Mouse (Mus musculus) left cerebral cortex, postnatal 4 days (tissue): ENCODE measurements around the gene Blvrb. TPM values are rescaled to one million over a fixed set of nuclear protein-coding genes. Genes with fewer than 3 reads are reported as not detected.

Experiments
- DNase-seq: peaks from one replicate; pipeline ENCODE4 v3.0.0-alpha.2; 2022
- intact Hi-C: fragments of 180-260 bp; cut with DNase I; formaldehyde crosslinking; loops from one replicate; pipeline ENCODE4 v1.15.1; 2025
- total RNA-seq, 2 experiments: library from RNA; stranded (reverse); gene quantifications; 2 replicates each; pipeline ENCODE4 v1.2.3; 2021

Blvrb gene
- total RNA-seq: 10 to 100 TPM in 1 of 2 experiments, 1 to 10 TPM in 1; 9.7 to 12.2 TPM

GRCm38 (mm10) chr7:27447419-27448286 lies at the start of gene Blvrb, which contains the start of gene Sptbn4:
Gene Blvrb, plus strand, starts transcription at chr7:27447978.
Gene Sptbn4, minus strand, starts transcription at chr7:27447686.
- peak; percentile 99 for DNase-seq
- intact Hi-C loops: no loop called here

DNA sequence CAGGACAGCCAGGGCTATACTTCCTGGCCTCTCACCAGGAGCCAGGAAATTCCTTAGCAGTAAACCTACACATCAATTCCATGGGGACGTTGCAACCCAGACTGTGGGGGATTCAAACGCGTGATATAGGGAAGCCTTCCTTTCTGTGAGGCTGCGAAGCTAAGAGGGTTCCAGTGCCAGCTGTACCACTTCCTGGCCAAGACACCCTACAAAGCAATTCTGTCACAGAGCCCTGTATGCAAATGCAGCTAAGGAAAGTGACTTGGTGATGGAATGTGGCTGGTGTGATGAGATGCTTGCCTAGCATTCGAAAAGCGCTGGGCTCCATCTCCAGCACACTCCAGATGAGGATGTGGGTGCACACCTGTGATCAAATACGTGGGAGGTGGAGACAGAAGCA lies 47.2 kb upstream of the Blvrb start:
- DNase-seq: no peak
- intact Hi-C loops: loop anchor here (5.0 kb wide), 1 partner anchor 68 kb away; no protein-coding TSS in a partner anchor

DNA sequence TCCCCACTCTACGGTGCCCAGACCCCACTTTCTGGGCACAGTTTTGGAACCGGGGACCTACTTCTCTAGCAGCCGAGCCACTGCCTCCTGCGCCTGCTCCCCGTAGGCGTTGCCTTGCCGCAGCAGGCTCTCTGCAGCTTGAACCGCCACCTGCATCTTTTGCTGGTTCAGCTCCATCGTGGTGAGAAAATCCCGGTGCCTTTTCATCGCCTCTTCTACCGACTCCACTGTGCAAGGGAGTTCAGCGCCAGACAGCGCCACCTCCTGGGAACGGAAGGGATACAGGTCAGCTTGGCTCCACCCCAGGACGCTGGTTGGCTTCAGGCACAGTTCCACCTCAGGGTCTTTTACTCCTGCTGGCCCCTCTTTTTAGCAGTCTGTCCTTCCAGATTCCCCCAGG lies 45.1 kb upstream of the Blvrb start:
- intact Hi-C loops: loop anchor here (5.0 kb wide), 1 partner anchor 70 kb away; no protein-coding TSS in a partner anchor
- peak; percentile 79 for DNase-seq

GRCm38 (mm10) chr7:27404203-27404942 lies 43.4 kb upstream of the Blvrb start:
- intact Hi-C loops: loop anchor here (5.0 kb wide), 1 partner anchor 72 kb away; no protein-coding TSS in a partner anchor

DNA sequence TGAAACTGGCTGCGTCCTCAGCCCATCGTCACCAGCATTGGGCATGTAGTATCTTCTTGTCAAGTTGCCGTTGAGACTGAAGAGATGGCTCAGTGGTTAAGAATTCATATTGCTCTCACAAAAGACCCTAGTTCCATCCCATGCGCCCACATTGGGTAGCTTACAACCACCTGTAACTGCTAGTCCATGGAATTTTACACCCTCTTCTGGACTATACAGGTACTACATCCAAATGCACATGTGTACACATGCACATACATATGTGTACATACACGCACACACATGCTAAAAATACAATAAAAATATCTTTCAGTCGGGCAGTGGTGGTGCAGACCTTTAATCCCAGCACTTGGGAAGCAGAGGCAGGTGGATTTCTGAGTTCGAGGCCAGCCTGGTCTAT lies 41.3 kb upstream of the Blvrb start:
- DNase-seq: no peak

More at GRCm38 (mm10) chr7:27404203-27404942, 43.4 kb upstream of the Blvrb start:
- DNase-seq: no peak

DNA sequence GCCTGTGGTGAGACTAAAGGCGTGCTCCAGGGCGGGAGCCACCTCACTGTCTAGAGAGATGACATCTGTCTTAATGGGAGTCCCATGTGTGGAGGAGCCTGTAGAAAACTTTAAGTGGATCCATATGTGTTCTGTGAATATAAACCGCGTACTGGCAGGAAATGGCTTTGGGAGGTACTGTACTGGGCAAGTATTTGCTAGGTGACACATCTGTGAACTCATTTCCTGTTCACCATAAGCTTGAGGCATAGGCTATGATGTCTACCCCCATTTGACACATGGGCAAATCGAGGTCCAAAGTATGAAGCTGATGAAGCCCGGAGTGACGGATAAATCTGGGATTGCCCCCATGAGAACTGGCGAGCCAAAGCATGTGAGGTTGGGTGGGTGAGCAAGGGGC lies 40.0 kb upstream of the Blvrb start:
- DNase-seq: no peak
- intact Hi-C loops: no loop called here

More for the DNA sequence above, 41.3 kb upstream of the Blvrb start:
- intact Hi-C loops: no loop called here

- intact Hi-C loops: no loop called here
- peak; percentile 77 for DNase-seq
These were observed 39.2 kb upstream of the Blvrb start for GRCm38 (mm10) chr7:27408379-27409176.

GRCm38 (mm10) chr7:27417151-27417550 lies 30.6 kb upstream of the Blvrb start:
- intact Hi-C loops: no loop called here
- no peak for DNase-seq

- intact Hi-C loops: no loop called here
- no peak for DNase-seq
These were observed 28.7 kb upstream of the Blvrb start for GRCm38 (mm10) chr7:27419101-27419500.

DNA sequence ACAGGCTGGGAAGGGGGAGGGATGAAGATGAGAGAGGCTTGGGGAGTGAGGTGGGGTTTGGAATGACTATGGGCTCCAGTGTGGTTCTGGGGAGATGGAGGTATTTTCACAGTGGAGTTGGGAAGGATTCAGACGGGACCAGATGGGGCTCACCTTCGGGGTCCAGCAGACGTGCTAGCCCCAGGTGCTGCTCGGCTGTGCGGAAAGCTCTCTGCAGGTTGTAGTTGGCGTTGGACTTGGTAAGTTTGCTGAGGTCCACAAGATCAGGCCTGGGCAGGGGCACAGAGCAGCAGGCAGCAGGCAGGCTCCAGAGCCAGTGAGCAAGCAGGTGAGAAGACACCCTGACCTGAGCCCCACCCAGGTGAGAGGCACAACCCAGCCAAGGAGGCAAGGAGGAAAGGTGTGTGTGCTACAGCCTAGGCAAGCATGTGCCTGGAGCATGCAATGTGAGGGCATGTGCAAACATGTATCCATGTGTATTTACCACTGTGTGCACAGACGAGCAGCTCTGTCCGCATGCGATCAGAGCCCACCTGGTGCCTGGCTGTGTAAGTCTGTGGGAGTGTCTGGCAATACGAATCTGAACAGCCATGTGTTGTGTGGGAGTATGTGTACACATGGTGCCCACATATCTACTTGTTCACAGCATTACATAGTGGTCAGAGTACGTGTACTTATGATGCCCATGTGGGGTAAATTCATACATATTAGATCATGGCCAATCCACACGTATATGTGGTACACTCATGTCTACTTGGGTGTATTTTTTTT lies 24.0 kb upstream of the Blvrb start:
- DNase-seq: peak; percentile 30
- intact Hi-C loops: no loop called here

DNA sequence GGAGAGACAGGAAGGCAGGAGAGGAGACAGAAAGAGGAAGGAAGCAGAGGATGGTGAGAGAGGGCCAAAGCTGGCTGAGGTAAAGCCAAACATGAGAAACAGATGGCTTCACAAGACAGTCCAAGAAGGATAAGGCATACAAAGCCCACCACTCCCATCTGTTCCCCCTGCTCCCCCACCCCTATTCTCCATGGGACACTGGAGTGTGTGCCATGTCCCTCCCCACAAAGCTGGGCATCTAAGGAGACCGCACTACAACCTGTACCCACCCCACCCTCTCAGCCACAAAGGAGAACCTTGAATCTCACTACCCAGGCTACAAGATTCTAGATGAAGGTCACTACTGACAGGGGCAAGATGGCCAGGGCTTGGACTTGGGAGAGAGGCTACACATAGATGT lies 20.4 kb upstream of the Blvrb start:
- DNase-seq: peak; percentile 83
- intact Hi-C loops: no loop called here

GRCm38 (mm10) chr7:27428002-27428401 lies 19.8 kb upstream of the Blvrb start:
- peak; percentile 45 for DNase-seq
- intact Hi-C loops: no loop called here

- no peak for DNase-seq
- intact Hi-C loops: no loop called here
These were observed 18.6 kb upstream of the Blvrb start for GRCm38 (mm10) chr7:27429135-27429534.

DNA sequence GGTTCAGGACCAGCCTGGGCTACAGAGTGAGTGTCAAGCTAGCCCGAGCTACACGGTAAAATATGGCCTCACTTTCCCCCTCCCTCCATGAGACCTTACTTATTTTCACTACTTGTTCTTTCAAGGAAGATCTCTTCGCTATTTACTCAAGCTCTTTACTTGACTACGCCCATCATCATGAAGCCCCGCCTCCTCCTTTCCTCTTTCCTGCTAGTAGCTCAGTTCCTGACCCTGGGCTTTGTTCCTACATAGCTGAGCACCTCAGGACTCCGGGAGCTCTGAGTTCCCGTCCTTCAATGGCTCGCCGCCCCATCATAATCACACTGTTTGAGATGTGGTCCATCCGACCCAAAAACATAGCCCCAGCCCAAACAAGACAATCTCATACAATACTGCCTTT lies 14.4 kb upstream of the Blvrb start:
- DNase-seq: no peak
- intact Hi-C loops: no loop called here

DNA sequence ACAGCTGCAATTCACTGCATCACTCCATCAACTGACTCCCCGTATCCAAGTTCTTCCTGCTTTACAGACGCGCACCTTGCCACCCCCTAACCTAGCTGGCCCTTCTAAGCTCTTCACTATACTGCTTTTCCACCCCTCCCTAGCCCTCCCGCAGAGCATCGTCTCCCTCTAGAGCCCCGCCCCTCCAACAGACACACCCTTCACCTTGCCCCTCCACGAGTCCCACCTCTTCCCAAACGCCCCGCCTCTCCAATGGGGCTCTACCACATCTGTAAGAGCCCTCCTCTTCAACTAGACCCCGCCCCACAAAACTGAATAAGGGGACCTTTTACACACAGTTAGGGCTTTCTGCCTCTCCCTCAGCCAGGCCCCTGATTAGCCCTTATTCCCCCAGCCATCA lies 14.0 kb upstream of the Blvrb start:
- intact Hi-C loops: no loop called here
- DNase-seq: no peak

GRCm38 (mm10) chr7:27437544-27437943 lies 10.2 kb upstream of the Blvrb start:
- intact Hi-C loops: no loop called here
- DNase-seq: no peak

- intact Hi-C loops: no loop called here
- no peak for DNase-seq
These were observed 7.8 kb upstream of the Blvrb start for GRCm38 (mm10) chr7:27440014-27440413.

- peak; percentile 20 for DNase-seq
These were observed 1.7 kb upstream of the Blvrb start for GRCm38 (mm10) chr7:27446051-27446450.

DNA sequence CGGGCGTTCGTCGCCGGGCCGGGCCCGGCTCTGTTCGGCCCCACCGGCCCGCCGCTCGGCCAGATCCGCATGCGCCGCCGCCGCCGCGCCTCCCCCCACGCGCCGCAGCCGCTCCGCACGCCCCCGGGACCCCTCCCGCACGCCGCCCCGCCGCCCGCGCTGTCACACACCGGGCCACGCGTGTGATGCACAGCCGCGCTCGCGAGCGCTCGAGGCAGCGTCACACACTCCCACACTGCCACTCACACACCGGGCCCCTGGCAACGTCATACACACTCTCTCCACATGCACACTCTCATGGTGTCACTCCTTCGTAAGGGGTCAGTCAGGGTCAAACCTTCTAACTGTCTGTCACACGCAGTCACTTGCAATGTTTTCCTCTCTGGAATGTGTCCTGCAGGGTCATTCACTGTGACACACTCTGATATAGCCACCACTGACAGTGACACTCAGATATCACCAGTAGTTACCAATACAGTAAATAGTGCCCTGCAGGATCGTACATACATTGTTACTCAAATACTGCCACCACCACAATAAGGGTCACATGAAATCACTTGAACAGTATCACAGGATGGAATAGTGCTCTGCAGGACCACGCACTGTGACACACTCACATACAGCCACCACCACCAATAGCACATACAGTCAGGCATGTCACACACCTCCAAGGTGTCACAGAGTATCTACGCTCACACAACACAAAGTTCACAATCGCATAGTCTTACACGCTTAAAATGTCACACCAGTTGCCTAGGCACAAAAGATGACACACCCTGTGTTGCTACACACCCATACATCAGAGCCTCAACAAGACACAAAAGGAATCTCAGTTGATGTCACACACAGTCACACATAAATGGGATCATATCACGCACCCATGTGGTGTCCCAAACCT lies 1.0 kb upstream of the Blvrb start:
- intact Hi-C loops: no loop called here
- peak; percentile 53 for DNase-seq

More at GRCm38 (mm10) chr7:27446051-27446450, 1.7 kb upstream of the Blvrb start:
- intact Hi-C loops: no loop called here
